In genomic region chr6:86583141-86583540, GRCm38 (mm10) we compare ENCODE assay signal across 28 mouse cellular contexts. TPM values are rescaled to one million over a fixed set of nuclear protein-coding genes. Genes with fewer than 3 reads are reported as not detected.
DNase-seq lines count a peak whose midpoint lies in the region; ATAC-seq and TF ChIP-seq lines count a peak whose summit lies in the region.
"Had no signal": no experiment of that assay in that cellular context is flagged by ENCODE, and none has a peak within 500 bp of the region (broad histone marks: within the 10 kb centered on the region; RNA-seq: fewer than 3 reads in every experiment).

No protein-coding gene starts in this region.

- H3K4me3 ChIP-seq in heart, embryonic 10.5 days, result no peak overlapping the region
- H3K4me3 ChIP-seq in liver, postnatal 0 days (ENCODE audit: low read depth, low read length), result no peak overlapping the region
- no peak overlapping the region for H3K4me3 ChIP-seq in bone marrow macrophage, adult 2 months (ENCODE audit: insufficient read depth, low read length)
- H3K4me3 ChIP-seq: embryonic facial prominence, embryonic 10.5 days; embryonic facial prominence, embryonic 13.5 days; erythroblast, embryonic 14.5 days; forebrain, embryonic 12.5 days; forebrain, embryonic 15.5 days; heart, embryonic 13.5 days; hindbrain, embryonic 12.5 days; hindbrain, embryonic 15.5 days had no signal

- ATAC-seq in liver, postnatal 0 days, result no peak
- ATAC-seq: forebrain, embryonic 15.5 days; Patski had no signal

- intact Hi-C loops in heart, postnatal 14 days (cut with DNase I), result no loop called here

- H3K4me1 ChIP-seq in heart, embryonic 10.5 days, result peaks cover 50% of the 10 kb centered on the region
- peaks cover 26% of the 10 kb centered on the region for H3K4me1 ChIP-seq in liver, postnatal 0 days (ENCODE audit: insufficient read depth)
- peaks cover 53% of the 10 kb centered on the region for H3K4me1 ChIP-seq in bone marrow macrophage, adult 2 months (ENCODE audit: control insufficient read depth, insufficient read depth, low read length)

- no peaks in the 10 kb centered on the region for H3K9me3 ChIP-seq in heart, embryonic 10.5 days
- no peaks in the 10 kb centered on the region for H3K9me3 ChIP-seq in liver, postnatal 0 days (ENCODE audit: low read length)
- H3K9me3 ChIP-seq: embryonic facial prominence, embryonic 10.5 days; embryonic facial prominence, embryonic 13.5 days; forebrain, embryonic 12.5 days; forebrain, embryonic 15.5 days; G1E; heart, embryonic 13.5 days; hindbrain, embryonic 12.5 days; hindbrain, embryonic 15.5 days had no signal

- no peak for DNase-seq in heart, embryonic 10.5 days (ENCODE audit: low spot score)
- DNase-seq in heart, postnatal 14 days, result no peak
- no peak for DNase-seq in liver, postnatal 0 days
- DNase-seq in liver, result no peak
- no peak for DNase-seq in frontal cortex, postnatal 10 days (ENCODE audit: low spot score in 2 of 2)
- DNase-seq in kidney, postnatal 25 days, result no peak
- DNase-seq: adrenal gland, adult 2 months; adrenal gland, postnatal 14 days; B cell, adult 2 months; cerebellum, adult 11-12 months; cerebellum, adult 8-10 months; cerebellum, postnatal 36 days; embryo, embryonic 11 days; gastrocnemius, postnatal 10 days; gastrocnemius, postnatal 36 days had no signal

- H3K36me3 ChIP-seq in heart, embryonic 10.5 days, result no peaks in the 10 kb centered on the region
- no peaks in the 10 kb centered on the region for H3K36me3 ChIP-seq in liver, postnatal 0 days (replicated peaks; ENCODE audit: insufficient read depth, low read length)
- H3K36me3 ChIP-seq: embryonic facial prominence, embryonic 10.5 days; embryonic facial prominence, embryonic 13.5 days; forebrain, embryonic 12.5 days; forebrain, embryonic 15.5 days; G1E; heart, embryonic 13.5 days; hindbrain, embryonic 12.5 days; hindbrain, embryonic 15.5 days had no signal

- TF ChIP-seq EP300 in liver, postnatal 0 days (IDR thresholded peaks at IDR 0.05; ENCODE audit: low read depth), result no peak

- WGBS in heart, embryonic 10.5 days, result 88% methylated on average over 3 of the region's 3 CpGs
- 80% methylated on average over 3 of the region's 3 CpGs for WGBS in liver, postnatal 0 days (ENCODE audit: insufficient replicate concordance)

- TF ChIP-seq CTCF in liver, postnatal 0 days (IDR thresholded peaks at IDR 0.05; ENCODE audit: low read depth), result no peak
- no peak for TF ChIP-seq CTCF in bone marrow macrophage, adult 2 months (IDR thresholded peaks at IDR 0.05; ENCODE audit: low read depth, low read length)

- H3K4me2 ChIP-seq in liver, postnatal 0 days (ENCODE audit: low read depth, low read length), result no peak overlapping the region
- H3K4me2 ChIP-seq: embryonic facial prominence, embryonic 13.5 days; forebrain, embryonic 12.5 days; forebrain, embryonic 15.5 days; heart, embryonic 13.5 days; hindbrain, embryonic 12.5 days; hindbrain, embryonic 15.5 days had no signal

- H3K27ac ChIP-seq in heart, embryonic 10.5 days, result peak overlapping the region; percentile 52; the same call in 1 of the 2 replicates
- H3K27ac ChIP-seq in liver, postnatal 0 days (ENCODE audit: low read depth), result 0 out of 2 replicates have a peak overlapping the region, but pooled peaks have one; percentile 49
- H3K27ac ChIP-seq in bone marrow macrophage, adult 2 months (ENCODE audit: insufficient read depth, low read depth, low read length), result peak overlapping the region; percentile 95
- H3K27ac ChIP-seq: embryonic facial prominence, embryonic 10.5 days; embryonic facial prominence, embryonic 13.5 days; forebrain, embryonic 12.5 days; heart, embryonic 13.5 days; hindbrain, embryonic 12.5 days had no signal

- H3K9ac ChIP-seq in liver, postnatal 0 days (replicated peaks), result no peak overlapping the region
- H3K9ac ChIP-seq: embryonic facial prominence, embryonic 13.5 days; forebrain, embryonic 12.5 days; forebrain, embryonic 15.5 days; heart, embryonic 13.5 days; hindbrain, embryonic 12.5 days; hindbrain, embryonic 15.5 days had no signal

- no peak for TF ChIP-seq POLR2A in bone marrow macrophage, adult 2 months (IDR thresholded peaks at IDR 0.05; ENCODE audit: borderline replicate concordance, low read depth, low read length)

- H3K27me3 ChIP-seq in heart, embryonic 10.5 days (ENCODE audit: insufficient read depth, poor library complexity, severe bottlenecking), result no peaks in the 10 kb centered on the region
- H3K27me3 ChIP-seq in liver, postnatal 0 days (ENCODE audit: insufficient read depth, low read length), result no peaks in the 10 kb centered on the region
- H3K27me3 ChIP-seq: CH12.LX; embryonic facial prominence, embryonic 13.5 days; forebrain, embryonic 12.5 days; forebrain, embryonic 15.5 days; heart, embryonic 13.5 days; hindbrain, embryonic 12.5 days; hindbrain, embryonic 15.5 days; Patski had no signal

RNA-seq across cellular contexts. Expression of gene Asprv1, which starts 44.8 kb away (rescaled TPM):
- polyA plus RNA-seq in heart, embryonic 10.5 days (2016; fragmentation: Nextera tagmentation; extraction: Ambion mirVana), result 0.23 and 0.58 TPM in 2 replicates
- total RNA-seq in heart, postnatal 14 days (2021), result under 1 TPM in 1 of 2 experiments, not detected in 1; 0.27 TPM
- 7.3 and 8.6 TPM in 2 replicates for polyA plus RNA-seq in liver, postnatal 0 days (2015; fragmentation: Nextera tagmentation; extraction: Ambion mirVana)
- not detected in 2 replicates for polyA plus RNA-seq in bone marrow macrophage, adult 2 months (2012; ENCODE audit: insufficient read depth, insufficient read length, missing spikeins)
- total RNA-seq: adrenal gland, adult 2 months; adrenal gland, postnatal 14 days; CH12.LX; gastrocnemius, adult 18-20 months; gastrocnemius, postnatal 36 days had no signal
- polyA plus RNA-seq: erythroblast, embryonic 14.5 days; G1E; Patski had no signal

RNA-seq across cellular contexts. Expression of gene Pcbp1, which starts 57.0 kb away (rescaled TPM):
- 411 and 428 TPM in 2 replicates for polyA plus RNA-seq in heart, embryonic 10.5 days (2016; fragmentation: Nextera tagmentation; extraction: Ambion mirVana)
- total RNA-seq in heart, postnatal 14 days (2021), result 100 to 1,000 TPM; 168 to 179 TPM
- polyA plus RNA-seq in liver, postnatal 0 days (2015; fragmentation: Nextera tagmentation; extraction: Ambion mirVana), result 206 and 208 TPM in 2 replicates
- 177 and 185 TPM in 2 replicates for polyA plus RNA-seq in bone marrow macrophage, adult 2 months (2012; ENCODE audit: insufficient read depth, insufficient read length, missing spikeins)
